In genomic region chr8:77535026-77535595, GRCm38 (mm10) we compare ENCODE assay signal across 9 mouse cellular contexts. TPM values are rescaled to one million over a fixed set of nuclear protein-coding genes. Genes with fewer than 3 reads are reported as not detected.
A peak's percentile ranks its signal among the peaks of the same experiment; 100 is the strongest.
DNase-seq lines count a peak whose midpoint lies in the region; ATAC-seq and TF ChIP-seq lines count a peak whose summit lies in the region.
"Had no signal": no experiment of that assay in that cellular context is flagged by ENCODE, and none has a peak within 500 bp of the region (broad histone marks: within the 10 kb centered on the region; RNA-seq: fewer than 3 reads in every experiment).

No protein-coding gene starts in this region.

- WGBS in embryonic facial prominence, embryonic 15.5 days: 76% methylated on average over 5 of the region's 5 CpGs
- WGBS in hindbrain, embryonic 16.5 days: 84% methylated on average over 5 of the region's 5 CpGs
- WGBS in midbrain, embryonic 14.5 days: 85% methylated on average over 5 of the region's 5 CpGs

- H3K9me3 ChIP-seq in embryonic facial prominence, embryonic 15.5 days (replicated peaks): no peaks in the 10 kb centered on the region
- no peaks in the 10 kb centered on the region for H3K9me3 ChIP-seq in hindbrain, embryonic 16.5 days (ENCODE audit: control insufficient read depth, low read length)
- no peaks in the 10 kb centered on the region for H3K9me3 ChIP-seq in midbrain, embryonic 14.5 days (ENCODE audit: control insufficient read depth, low read length)

- no peak overlapping the region for H3K4me2 ChIP-seq in embryonic facial prominence, embryonic 15.5 days (replicated peaks)
- no peak overlapping the region for H3K4me2 ChIP-seq in hindbrain, embryonic 16.5 days (ENCODE audit: low read length)
- H3K4me2 ChIP-seq in midbrain, embryonic 14.5 days (ENCODE audit: low read length): no peak overlapping the region

- no peaks in the 10 kb centered on the region for H3K27me3 ChIP-seq in embryonic facial prominence, embryonic 15.5 days
- no peaks in the 10 kb centered on the region for H3K27me3 ChIP-seq in hindbrain, embryonic 16.5 days (replicated peaks; ENCODE audit: control insufficient read depth, insufficient read depth, low read length)
- H3K27me3 ChIP-seq in midbrain, embryonic 14.5 days (ENCODE audit: control insufficient read depth, insufficient read depth, low read length): no peaks in the 10 kb centered on the region

- H3K27ac ChIP-seq in left cerebral cortex, adult 2 months: no peak overlapping the region
- no peak overlapping the region for H3K27ac ChIP-seq in embryonic facial prominence, embryonic 15.5 days (replicated peaks)
- H3K27ac ChIP-seq in hindbrain, embryonic 16.5 days (ENCODE audit: low read depth, low read length): no peak overlapping the region
- no peak overlapping the region for H3K27ac ChIP-seq in midbrain, embryonic 14.5 days (replicated peaks; ENCODE audit: low read depth, low read length)
- H3K27ac ChIP-seq: macrophage had no signal

- intact Hi-C loops in left cerebral cortex, adult 2 months (cut with DNase I): loop anchor here (1.0 kb wide), 1 partner anchor 116 kb away; no protein-coding TSS in a partner anchor
- intact Hi-C loops in left cerebral cortex, postnatal 25 days (cut with DNase I): no loop called here

- no peaks in the 10 kb centered on the region for H3K4me1 ChIP-seq in embryonic facial prominence, embryonic 15.5 days
- no peaks in the 10 kb centered on the region for H3K4me1 ChIP-seq in hindbrain, embryonic 16.5 days (ENCODE audit: control insufficient read depth, insufficient read depth, low read depth, low read length)
- no peaks in the 10 kb centered on the region for H3K4me1 ChIP-seq in midbrain, embryonic 14.5 days (ENCODE audit: control insufficient read depth, insufficient read depth, low read length)

- no peaks in the 10 kb centered on the region for H3K36me3 ChIP-seq in embryonic facial prominence, embryonic 15.5 days
- no peaks in the 10 kb centered on the region for H3K36me3 ChIP-seq in hindbrain, embryonic 16.5 days (ENCODE audit: control insufficient read depth, insufficient read depth, low read length)
- no peaks in the 10 kb centered on the region for H3K36me3 ChIP-seq in midbrain, embryonic 14.5 days (ENCODE audit: control insufficient read depth, insufficient read depth, low read length)

- no peak overlapping the region for H3K9ac ChIP-seq in embryonic facial prominence, embryonic 15.5 days
- H3K9ac ChIP-seq in hindbrain, embryonic 16.5 days (ENCODE audit: low read depth, low read length): no peak overlapping the region
- H3K9ac ChIP-seq in midbrain, embryonic 14.5 days (replicated peaks; ENCODE audit: low read length): no peak overlapping the region

- no peak overlapping the region for H3K4me3 ChIP-seq in left cerebral cortex, adult 2 months
- H3K4me3 ChIP-seq in embryonic facial prominence, embryonic 15.5 days (replicated peaks): no peak overlapping the region
- no peak overlapping the region for H3K4me3 ChIP-seq in hindbrain, embryonic 16.5 days (ENCODE audit: low read length)
- no peak overlapping the region for H3K4me3 ChIP-seq in midbrain, embryonic 14.5 days (replicated peaks; ENCODE audit: low read depth, low read length)

- DNase-seq in left cerebral cortex, adult 2 months (ENCODE audit: extremely low spot score in 1 of 2, low spot score in 2 of 2): peak; percentile 40 to 52
- no peak for DNase-seq in left cerebral cortex, adult 11 months (ENCODE audit: low spot score)
- peak; percentile 73 for DNase-seq in adrenal gland, adult 8-10 months
- peak; percentile 52 to 55 for DNase-seq in left cerebral cortex, postnatal 25 days (ENCODE audit: low spot score in 2 of 2)
- DNase-seq in midbrain, embryonic 14.5 days: peak; percentile 71
- DNase-seq in thymus, postnatal 36 days: peak; percentile 55 to 61

- 0 out of 2 replicates have a peak, but pooled peaks have one; percentile 34 for ATAC-seq in embryonic facial prominence, embryonic 15.5 days (ENCODE audit: insufficient number of reproducible peaks, low FRiP score, low TSS enrichment, low read depth)
- peak; percentile 82 for ATAC-seq in hindbrain, embryonic 16.5 days
- ATAC-seq in midbrain, embryonic 14.5 days (ENCODE audit: low FRiP score, low TSS enrichment): peak; percentile 58; the same call in 1 of the 2 replicates

- TF ChIP-seq CTCF in left cerebral cortex, adult 2 months (IDR thresholded peaks at IDR 0.05): peak; percentile 73

RNA-seq across cellular contexts. Expression of gene Prmt9, which starts 14.1 kb away (rescaled TPM):
- total RNA-seq in left cerebral cortex, adult 2 months (2021): 10 to 100 TPM; 17.5 to 20.7 TPM
- 10 to 100 TPM; 17.0 to 21.5 (median 19.6) TPM for total RNA-seq in adrenal gland, adult 8-10 months (2022)
- polyA plus RNA-seq in embryonic facial prominence, embryonic 15.5 days (2015; fragmentation: Nextera tagmentation; extraction: Ambion mirVana): 18.3 and 20.3 TPM in 2 replicates
- 27.3 and 28.0 TPM in 2 replicates for polyA plus RNA-seq in hindbrain, embryonic 16.5 days (2015; fragmentation: Nextera tagmentation; extraction: Ambion mirVana)
- 10 to 100 TPM; 19.1 to 22.1 TPM for total RNA-seq in left cerebral cortex, postnatal 25 days (2021)
- polyA plus RNA-seq in midbrain, embryonic 14.5 days (2014; fragmentation: Nextera tagmentation; extraction: Ambion mirVana): 24.8 and 29.3 TPM in 2 replicates

RNA-seq across cellular contexts. Expression of gene Arhgap10, which starts 17.4 kb away (rescaled TPM):
- total RNA-seq in left cerebral cortex, adult 2 months (2021): 10 to 100 TPM; 39.2 to 40.1 TPM
- 10 to 100 TPM; 14.7 to 37.5 (median 18.3) TPM for total RNA-seq in adrenal gland, adult 8-10 months (2022)
- 27.7 and 30.1 TPM in 2 replicates for polyA plus RNA-seq in embryonic facial prominence, embryonic 15.5 days (2015; fragmentation: Nextera tagmentation; extraction: Ambion mirVana)
- 5.0 and 6.1 TPM in 2 replicates for polyA plus RNA-seq in hindbrain, embryonic 16.5 days (2015; fragmentation: Nextera tagmentation; extraction: Ambion mirVana)
- total RNA-seq in left cerebral cortex, postnatal 25 days (2021): 10 to 100 TPM; 29.5 to 33.2 TPM
- polyA plus RNA-seq in midbrain, embryonic 14.5 days (2014; fragmentation: Nextera tagmentation; extraction: Ambion mirVana): 2.2 and 3.0 TPM in 2 replicates
